Mouse (Mus musculus) frontal cortex, postnatal 36 days (tissue): ENCODE measurements at regions not wholly inside any gene's neighbourhood (a gene's known extent, or its start where the extent isn't known, plus 50 kb on each side); places are given as distances from the start of the nearest gene placed in this dataset.

Source experiments
- DNase-seq, 2 experiments: peaks; one replicate each; pipeline ENCODE4 v3.0.0; 2022; ENCODE audit warnings: low spot score in 2 of 2

DNA sequence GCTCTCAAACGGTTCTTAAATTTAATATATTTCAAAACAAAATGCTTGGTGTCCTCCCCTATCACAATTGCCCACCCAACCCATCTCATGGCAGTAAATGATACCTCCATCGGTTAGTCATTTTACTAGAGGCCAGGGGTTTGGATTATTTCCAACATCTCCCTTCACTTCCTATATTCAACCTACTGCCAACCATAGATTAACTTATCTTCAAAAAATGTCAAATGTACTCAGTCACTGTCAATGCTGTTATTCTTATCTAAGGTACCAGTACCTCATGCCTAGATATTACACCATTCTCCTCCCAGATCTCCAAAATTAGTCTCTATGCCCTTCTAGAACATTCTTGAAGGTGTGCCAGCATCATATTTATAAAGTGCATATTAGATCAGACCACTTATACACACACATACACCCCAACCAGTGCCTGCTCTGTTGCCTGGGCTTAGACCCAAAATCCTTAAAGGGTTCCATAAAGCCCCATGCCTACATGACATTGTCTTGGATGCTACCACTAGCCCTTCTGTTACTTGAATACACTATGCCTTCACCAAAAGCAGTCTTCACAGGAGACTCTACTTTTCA lies 183.4 kb upstream of the Cadm1 start:
- no peak for DNase-seq

DNA sequence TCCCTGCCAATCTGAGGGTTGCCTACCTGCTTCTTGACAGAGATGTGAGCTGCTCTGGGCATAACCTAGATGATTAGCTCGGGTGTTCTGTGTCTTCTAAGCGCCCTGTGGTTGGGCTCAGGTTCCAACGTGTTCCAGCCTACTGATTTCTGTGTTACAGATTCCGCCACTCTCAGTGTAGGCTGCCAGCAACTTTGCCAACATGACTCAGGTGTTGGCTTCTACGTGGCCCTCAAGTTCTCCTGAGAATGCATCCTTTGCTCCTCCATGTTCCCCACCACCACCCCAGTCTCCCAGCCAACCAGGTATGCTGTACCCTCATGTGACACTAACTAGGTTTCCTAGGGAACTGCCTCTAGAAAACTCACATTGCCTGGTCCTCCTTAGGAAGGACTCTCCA lies 179.7 kb upstream of the Cadm1 start:
- no peak for DNase-seq

DNA sequence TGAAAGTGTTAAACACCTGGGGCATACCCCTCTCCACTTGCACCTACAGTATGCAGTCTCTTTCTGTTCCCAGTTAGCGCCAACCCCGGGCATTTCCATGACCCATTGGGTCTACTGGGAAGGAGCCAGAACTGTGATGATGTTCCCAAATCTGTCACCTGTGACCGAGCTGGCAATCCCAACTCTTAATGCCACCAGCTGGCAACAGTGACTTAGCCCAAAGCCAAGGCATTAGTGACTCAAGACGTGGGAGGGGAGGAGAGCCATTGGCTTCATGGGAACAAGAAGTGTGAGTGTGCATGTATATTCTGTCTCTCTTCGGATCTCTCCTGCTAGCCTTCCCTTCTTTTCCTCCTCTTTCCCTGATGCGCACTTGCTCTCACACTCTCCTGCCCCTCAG lies 178.9 kb upstream of the Cadm1 start:
- no peak for DNase-seq

DNA sequence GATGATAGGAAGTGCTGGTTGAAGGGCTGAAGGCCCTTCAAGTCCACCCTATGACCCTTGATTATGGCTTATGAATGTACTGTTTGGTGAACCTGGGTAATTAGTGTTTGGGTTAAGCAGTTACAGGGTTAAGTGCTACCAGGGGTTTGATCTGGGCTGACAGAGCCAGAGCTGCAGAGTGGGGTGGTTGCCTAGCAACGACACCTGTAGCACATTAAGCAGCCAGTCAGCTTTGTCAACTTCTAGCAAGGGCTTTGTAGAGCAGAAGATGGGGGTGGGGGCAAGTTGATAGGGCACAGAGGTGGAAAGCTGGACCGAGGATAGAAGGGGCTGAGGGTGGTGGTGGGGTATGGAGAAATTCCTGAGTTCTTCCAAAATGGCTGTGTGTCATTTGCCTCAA lies 177.0 kb upstream of the Cadm1 start:
- no peak for DNase-seq

DNA sequence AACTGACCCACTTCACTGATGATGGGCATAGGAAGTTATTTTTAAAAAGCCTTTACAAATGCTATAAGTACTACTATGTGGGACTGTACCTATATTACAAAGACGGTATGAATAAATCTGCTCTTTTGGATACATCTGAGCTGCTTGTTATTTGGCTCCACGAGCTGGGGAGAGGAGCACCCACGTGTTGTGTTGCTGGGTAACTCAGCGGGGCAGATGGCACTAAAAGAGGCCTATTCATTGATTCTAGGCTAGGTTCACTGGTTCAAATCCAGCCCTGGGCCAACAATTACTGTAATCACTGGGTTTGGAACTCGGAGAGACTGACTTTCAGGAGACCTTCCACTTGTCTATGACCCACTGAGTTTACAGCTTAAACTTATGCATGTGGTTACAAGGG lies 176.0 kb upstream of the Cadm1 start:
- DNase-seq: no peak

DNA sequence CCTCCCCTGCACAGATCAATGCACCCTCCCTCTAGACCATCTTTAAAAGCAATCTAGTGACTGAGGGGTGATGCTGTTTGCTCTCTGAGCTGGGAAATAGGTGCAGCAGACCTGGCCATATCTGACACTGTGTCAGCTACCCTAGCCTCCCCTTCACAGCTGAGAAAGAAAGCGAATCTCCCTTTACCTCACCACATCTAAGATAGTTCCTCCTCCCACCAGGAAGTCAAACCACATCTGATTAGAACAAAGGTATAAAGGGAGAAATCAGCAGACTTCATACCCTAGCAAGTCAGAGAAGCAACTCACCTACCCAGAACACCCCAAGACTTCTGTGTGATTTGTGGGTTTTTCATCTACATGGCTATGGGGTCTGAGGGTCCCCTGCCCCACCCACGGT lies 175.6 kb upstream of the Cadm1 start:
- DNase-seq: no peak

DNA sequence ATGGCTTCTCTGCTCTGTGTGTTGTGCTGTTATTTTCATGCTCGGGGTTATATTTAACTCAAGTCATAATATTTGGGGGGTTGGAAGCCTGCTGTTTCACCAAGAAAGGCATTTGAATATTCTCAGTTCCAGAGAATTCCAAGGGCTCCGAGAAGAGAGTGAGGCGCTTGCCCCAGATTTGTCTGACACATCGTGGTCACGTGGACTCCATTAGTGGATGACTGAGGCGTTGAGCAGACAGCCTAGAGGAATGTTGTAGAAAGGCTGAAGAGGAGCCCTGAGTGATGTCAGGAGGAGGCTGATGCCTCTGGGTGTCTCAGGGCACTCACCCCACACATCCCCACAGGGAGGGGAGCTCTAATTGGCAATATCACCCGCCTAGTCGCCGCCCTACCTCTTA lies 175.1 kb upstream of the Cadm1 start:
- DNase-seq: peak; percentile 39 to 62

DNA sequence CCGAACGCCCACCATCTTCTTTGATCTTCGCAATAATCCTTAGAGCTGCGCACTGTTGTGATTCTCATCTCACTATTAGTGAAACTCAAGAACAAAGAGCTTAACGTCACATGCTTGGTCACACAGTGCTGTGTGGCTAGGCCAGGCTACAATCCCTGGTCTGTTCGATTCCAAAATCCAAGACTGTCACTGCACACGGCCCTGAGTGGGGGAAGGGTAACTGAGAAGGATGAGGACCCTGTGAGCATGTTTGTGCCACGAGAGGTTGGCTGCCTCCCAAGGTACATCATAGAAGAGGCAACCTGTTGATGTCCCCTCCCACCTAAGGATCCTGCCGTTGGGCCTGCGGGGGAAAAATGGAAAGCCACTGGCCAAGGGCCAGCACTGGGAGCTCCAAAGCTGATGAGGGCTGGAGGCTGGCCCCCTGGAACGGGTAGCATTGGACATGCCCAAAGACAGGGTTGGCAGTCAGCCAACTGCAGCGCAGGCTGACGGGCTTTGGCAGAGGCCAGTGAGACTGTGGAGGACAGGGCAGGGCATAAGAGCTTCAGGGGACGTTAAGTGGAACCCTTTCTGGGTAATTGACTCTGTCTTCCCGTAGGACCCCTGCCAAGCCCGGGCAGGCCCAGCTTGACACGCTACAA lies 172.1 kb upstream of the Cadm1 start:
- DNase-seq: peak in 1 of 2 experiments; percentile 46

DNA sequence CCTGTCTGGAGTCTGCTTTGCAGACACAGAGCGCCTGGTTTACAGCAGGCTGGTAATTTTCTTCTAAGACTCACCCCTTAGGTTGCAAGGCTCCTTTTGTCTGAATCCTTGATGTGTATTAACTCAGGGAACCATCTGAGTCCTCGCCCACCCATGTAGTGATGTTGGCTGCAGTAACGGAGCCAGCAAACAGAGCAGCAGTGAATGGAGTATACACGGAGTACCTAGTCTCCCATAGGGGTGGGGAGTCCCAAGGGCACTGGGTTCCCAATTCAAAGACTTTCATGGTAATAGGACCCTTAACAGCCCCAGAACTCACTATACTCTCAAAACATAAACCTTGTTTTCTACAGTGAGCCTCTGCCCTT lies 171.6 kb upstream of the Cadm1 start:
- no peak for DNase-seq

DNA sequence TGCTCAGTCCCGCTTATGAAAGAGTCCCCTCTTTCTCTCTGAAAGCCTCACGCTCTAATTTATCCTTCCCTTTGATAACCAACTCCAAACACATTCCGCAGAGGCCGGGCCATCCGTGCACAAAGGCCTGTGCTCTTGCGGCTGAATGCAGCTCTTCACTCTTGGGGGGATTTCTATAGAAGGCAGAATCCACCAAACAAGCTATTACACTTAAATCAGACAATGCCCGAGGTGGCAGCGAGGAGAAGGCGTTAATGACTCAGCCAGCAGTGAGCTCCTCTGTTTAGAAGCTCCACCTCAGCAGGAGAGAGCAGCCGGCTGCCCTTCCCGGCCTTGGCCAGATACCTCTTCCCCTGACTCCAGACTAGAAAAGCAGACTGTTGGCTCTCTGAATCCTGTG lies 166.9 kb upstream of the Cadm1 start:
- DNase-seq: no peak

DNA sequence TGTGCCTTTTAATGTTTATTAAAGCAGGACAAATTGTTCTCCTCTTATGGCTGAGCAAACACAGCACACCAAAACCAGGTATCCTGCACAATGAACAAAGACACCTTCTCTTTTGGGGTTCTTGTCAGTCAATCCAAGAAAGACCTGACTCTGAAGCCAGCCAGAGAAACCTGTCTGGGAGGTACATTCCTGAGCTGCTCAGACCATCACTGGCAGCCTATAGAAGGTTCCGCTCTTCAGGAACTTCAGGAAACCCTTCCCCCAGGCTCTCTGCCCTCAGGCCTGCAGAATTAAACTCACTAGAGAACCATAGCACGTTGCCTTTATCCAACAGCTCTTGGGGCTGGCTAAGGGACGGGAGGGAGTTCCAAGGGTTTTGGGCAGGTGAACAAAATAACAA lies 165.2 kb upstream of the Cadm1 start:
- DNase-seq: no peak

DNA sequence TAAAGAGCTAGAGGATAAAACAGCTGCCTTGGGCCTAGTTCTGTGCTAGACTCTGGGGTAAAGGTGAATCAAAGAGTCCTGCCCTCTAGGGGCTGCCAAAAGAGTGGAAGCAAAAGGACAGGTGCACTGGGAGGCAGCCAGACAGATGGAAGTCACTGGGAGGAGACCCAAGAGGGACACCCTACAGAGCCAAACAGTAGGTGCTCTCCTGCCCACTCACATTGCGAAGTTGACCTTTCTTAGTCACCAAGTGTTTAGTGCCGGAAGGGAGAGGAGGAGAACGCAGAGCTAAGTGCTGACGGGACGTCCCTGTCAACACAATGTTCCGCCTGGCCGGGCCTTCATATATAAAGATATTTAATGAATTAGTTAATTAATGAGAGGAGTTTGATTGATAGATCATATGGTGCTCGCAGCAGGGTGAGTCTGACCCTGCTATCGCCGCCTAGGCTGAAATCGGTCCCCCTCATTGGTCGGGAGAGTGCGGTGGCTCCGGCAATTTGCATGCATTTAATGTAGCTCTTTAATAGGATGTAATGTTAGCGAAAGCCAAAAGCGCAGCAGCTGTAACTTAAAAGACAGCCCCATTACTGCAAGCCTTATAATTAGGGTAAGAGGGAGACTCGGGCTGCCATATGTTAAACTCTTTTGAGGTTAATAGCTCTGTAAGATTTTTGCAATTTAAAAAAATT lies 162.6 kb upstream of the Cadm1 start:
- DNase-seq: no peak

DNA sequence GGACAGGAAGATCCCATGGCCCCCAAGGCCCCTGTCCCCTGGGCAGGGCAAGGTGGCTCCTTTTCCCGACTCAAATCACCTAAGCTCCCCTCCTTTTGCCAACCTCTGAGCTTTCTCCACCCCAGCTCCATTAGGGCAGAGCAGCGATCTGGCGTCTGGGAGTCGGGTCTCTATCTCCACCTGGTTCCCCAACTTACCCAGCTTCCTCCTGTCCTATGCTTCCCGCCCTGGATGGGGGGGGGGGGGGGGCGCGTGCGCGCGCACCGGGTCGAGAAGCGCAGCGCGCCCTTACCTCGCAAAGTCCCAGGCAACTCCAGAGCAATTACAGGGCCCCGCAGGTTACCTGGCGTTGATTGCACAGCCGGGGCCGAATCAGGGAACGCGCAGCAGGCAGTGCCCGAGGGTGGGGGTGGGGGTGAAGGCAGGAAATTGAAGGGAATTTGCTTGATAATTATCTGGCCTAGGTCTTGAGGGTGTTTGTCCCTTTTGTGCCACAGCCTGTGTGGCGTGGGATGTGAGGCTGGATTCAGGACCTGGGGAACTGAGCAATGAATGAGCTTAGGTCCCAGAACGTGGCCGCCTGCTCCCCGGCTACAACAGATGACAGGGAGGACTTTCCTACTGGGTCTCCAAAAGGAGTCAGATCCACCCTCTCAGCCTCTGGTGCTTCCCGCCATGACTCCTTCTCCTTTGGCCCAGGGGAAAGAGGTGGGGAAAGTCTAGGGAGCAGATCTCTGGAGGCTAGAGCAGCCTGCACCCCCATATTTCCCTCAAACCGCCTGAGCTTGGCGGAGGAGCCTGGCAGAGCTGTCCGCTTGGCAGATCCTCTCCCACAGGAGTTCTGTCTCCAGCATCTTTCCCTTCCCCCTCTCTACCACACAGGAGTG lies 161.7 kb upstream of the Cadm1 start:
- no peak for DNase-seq

DNA sequence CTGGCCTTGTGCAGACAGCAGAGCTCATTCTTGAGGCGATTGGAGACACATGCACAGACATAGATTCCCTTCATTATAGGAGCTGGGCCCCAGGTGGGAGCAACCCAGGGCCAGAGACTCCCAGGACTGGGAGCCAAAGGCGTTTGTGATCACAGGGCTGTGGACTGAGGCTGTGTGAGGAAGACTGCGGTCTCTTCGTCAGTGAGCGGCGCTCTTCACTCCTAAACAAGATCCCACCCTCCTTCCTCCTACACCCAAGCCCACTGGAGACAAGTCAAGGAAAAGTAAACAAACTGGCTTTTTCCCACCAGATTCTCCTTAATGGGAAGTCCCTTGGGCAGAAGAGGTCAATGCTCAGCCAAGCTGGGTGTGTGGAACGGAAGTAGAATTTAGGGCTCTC lies 157.7 kb upstream of the Cadm1 start:
- no peak for DNase-seq

DNA sequence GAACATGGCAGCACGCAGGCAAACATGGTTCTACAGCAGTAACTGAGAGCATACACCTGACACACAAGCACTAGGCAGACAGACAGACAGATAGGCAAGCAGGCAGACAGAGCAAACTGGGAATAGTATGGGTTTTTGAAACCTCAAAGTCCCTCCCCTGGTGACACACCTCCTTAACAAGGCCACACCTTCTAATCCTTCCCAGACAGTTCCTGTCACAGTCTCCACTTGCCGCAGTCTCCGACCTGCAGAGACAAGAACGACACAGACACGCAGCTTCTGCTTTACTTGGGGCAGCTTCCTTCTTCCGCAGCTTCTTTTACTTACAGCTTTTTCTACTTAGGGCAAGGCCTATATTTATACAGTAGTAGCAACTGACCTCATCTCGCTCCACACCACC lies 155.9 kb upstream of the Cadm1 start:
- DNase-seq: no peak

DNA sequence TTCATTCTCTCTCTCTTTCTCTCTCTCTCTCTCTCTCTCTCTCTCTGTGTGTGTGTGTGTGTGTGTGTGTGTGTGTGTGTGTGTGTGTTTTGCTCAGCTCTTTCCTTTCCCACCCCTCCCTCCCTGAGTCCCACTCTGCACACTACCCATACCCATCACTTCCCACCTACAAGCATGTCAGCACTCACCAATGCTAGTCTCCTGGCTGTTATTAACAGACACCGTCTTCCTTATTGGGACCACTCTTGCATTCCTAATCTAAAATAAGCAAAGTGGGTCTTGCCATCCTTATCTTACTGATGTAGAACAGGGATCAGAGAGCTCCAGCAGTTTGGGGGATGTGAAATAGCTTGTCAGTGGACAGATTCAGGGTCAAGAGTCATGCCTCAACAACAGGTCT lies 153.3 kb upstream of the Cadm1 start:
- DNase-seq: no peak

DNA sequence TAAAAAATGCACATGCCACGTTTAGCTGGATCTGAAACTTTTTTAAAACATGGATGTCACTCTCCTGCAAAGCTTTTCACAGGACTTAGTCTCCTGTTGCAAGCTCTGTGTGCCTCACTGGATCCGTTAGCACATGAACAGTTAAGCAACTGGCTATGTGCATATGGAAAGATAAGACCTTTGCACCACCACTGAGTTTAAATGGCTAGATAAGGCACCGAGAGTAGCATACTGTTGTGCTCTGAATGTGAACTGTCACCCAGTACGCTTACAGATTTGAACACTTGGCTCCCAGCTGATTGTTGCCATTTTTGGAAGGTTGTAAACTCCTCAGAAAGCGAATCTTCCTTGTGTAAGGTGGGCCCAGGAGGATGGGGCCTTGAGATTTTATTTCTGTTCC lies 151.4 kb upstream of the Cadm1 start:
- DNase-seq: no peak

DNA sequence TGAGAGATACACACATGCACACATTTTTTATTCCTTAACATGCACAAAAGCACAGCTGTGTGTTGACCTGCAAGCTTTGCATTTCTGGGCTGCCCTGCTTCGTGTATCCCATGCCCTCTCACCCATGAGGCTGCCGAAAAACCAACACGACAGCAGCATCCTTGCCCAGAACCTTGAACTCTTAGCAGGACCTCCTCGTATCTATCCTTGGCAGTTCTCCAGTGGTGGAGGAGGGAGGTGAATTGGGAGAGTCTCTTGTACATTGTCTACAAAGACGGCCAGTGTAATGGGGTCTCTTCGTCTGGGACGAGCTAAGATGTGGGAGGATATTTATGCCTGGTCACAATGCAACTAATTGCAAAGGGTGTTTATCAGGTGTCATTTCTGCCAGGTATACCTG lies 149.6 kb upstream of the Cadm1 start:
- no peak for DNase-seq

DNA sequence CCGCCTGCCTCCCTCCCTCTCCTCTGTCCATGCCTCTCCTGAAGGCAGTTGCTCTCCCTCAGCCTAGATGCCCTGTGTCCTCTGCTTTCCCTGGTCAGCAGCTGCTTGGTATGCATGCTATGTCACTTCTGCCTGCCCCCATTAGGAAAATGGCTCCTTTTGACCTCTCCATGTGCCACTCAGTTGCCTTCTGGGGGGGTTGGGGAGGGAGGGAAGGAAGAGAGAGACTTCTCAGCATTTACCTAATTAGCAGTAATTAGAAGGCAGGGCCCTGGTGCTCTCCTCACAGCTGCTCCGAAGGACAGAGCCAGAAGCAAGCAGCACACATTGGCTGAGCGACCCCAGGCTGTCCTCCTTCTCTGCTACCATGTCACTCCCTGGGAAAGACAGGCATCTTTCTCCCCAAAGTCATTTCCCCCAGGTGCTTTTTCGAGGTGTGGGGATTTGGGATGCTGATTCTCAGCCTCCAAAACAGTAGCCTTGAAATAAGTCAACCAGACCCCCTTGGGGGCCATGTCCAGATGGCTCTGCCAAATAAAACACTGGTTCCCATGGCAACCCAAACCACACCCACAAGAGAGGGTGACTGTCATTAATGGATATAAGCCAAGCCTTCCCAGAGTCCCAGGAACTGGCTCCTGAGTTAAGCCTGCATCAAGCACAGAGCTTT lies 145.7 kb upstream of the Cadm1 start:
- no peak for DNase-seq

DNA sequence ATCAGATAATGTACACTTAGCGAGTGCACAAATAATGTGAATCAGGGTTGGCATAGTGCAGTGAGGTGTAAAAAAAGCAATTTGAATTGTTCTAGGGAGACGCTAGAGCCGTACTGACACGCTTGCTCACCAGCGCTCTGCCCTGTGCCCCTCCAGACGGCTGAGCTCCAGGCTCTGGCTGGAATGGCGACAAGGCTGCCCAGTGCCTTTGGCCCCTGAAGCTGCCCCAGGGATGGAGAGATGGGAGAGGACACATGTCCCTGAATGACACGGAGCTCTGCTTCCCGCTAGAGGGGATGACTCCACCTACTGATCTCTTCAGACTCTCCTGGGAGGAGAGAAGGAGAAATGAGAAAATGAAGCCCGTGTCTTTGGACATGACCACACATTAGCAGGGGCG lies 143.3 kb upstream of the Cadm1 start:
- DNase-seq: no peak

DNA sequence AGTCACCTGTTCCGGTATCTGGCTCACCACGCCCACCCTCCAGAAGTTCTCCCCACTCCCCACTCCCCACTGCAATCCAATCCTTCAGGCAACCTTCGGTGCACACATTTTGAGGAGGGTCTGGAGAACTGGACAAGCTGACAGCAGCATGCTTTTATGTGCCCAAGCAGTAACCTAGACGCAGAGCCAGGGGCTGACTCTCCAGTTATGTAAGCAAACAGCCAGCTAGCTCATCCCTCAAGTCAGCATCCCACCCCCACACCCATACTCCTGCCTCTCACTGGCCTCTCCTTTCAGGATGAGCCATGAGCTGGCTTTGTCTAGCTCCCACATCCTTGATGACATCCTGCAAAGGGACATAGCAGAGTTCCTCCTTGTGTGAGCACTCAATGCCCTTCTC lies 142.8 kb upstream of the Cadm1 start:
- peak; percentile 37 to 46 for DNase-seq

DNA sequence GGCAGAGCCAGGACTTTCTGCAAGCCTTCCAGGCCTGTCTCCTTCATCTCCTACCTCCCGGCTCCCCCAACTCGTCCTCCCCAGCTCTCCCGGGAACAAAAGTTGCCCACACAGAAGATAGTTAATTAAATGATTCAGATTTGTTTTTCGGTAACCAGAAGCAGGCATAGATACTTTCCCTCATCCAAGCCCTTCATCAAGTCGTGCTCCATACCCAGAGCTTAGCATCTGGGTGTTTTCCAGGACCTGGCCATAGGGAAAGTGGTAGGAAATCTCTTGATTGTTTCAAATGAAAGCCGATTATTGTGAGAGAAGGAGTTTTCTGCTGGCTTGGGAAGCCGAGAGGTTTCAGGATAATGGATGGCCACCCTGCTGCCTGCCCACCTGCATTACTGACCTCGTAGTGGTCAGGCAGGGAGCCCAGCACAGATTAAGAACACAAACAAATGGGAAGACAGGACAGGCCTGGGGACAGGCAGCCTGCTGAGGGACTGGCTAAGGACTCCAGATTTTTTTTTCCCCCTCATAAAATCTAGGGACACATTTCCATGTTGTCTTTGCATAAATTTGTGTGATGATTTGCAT lies 142.2 kb upstream of the Cadm1 start:
- DNase-seq: no peak
